Mouse (Mus musculus) spleen, adult 12 weeks (tissue): ENCODE results near the gene Kif21b.
A peak's percentile ranks its signal among the peaks of the same experiment; 100 is the strongest.

ENCODE experiments used
- DNase-seq: peaks from one replicate; pipeline ENCODE4 v3.0.0; 2022; ENCODE audit warnings: low spot score

Gene Kif21b

GRCm38 (mm10) chr1:136128944-136129589 lies 2.1 kb upstream of the Kif21b start:
- DNase-seq, result no peak

GRCm38 (mm10) chr1:136130107-136130506 lies 1.1 kb upstream of the Kif21b start:
- DNase-seq, result no peak

- DNase-seq, result no peak
These were observed 558 bp downstream of the Kif21b start for GRCm38 (mm10) chr1:136131603-136132291.

GRCm38 (mm10) chr1:136132386-136133201 lies 1.4 kb downstream of the Kif21b start:
- no peak for DNase-seq

GRCm38 (mm10) chr1:136133570-136134240 lies 2.5 kb downstream of the Kif21b start:
- DNase-seq, result no peak

GRCm38 (mm10) chr1:136134547-136134946 lies 3.4 kb downstream of the Kif21b start:
- no peak for DNase-seq

GRCm38 (mm10) chr1:136135046-136135445 lies 3.9 kb downstream of the Kif21b start:
- DNase-seq, result peak; percentile 67

GRCm38 (mm10) chr1:136135777-136136444 lies 4.7 kb downstream of the Kif21b start:
- DNase-seq, result no peak

- no peak for DNase-seq
These were observed 5.4 kb downstream of the Kif21b start for GRCm38 (mm10) chr1:136136547-136136946.

- DNase-seq, result no peak
These were observed 5.9 kb downstream of the Kif21b start for GRCm38 (mm10) chr1:136137071-136137531.

- DNase-seq, result no peak
These were observed 6.4 kb downstream of the Kif21b start for GRCm38 (mm10) chr1:136137575-136137974.

- DNase-seq, result no peak
These were observed 7.1 kb downstream of the Kif21b start for GRCm38 (mm10) chr1:136138191-136138830.

- peak; percentile 65 for DNase-seq
These were observed 8.9 kb downstream of the Kif21b start for GRCm38 (mm10) chr1:136139990-136140640.

GRCm38 (mm10) chr1:136141176-136141950 lies 10.2 kb downstream of the Kif21b start:
- no peak for DNase-seq

GRCm38 (mm10) chr1:136142336-136142735 lies 11.1 kb downstream of the Kif21b start:
- DNase-seq, result no peak

- no peak for DNase-seq
These were observed 12.3 kb downstream of the Kif21b start for GRCm38 (mm10) chr1:136143514-136143913.

- DNase-seq, result no peak
These were observed 18.5 kb downstream of the Kif21b start for GRCm38 (mm10) chr1:136149702-136150101.

GRCm38 (mm10) chr1:136151371-136151770 lies 20.2 kb downstream of the Kif21b start:
- no peak for DNase-seq

- no peak for DNase-seq
These were observed 25.1 kb downstream of the Kif21b start for GRCm38 (mm10) chr1:136156304-136156703.

- no peak for DNase-seq
These were observed 25.8 kb downstream of the Kif21b start for GRCm38 (mm10) chr1:136156951-136157350.
